Mouse (Mus musculus) ES-E14 (cell line): ENCODE results near the gene Doxl2. TPM values are rescaled to one million over a fixed set of nuclear protein-coding genes. Genes with fewer than 3 reads are reported as not detected.

Experiments used
- DNase-seq: peaks from one replicate; pipeline ENCODE4 v3.0.0-alpha.2; 2013; ENCODE audit warnings: low read depth, low spot score
- H3K27ac ChIP-seq: 2 replicates; pipeline ENCODE4 v1.5.1; 2012; ENCODE audit warnings: low read depth, mild to moderate bottlenecking, low read length, moderate library complexity, mixed read lengths; ENCODE audit not compliant: poor library complexity, insufficient read depth, severe bottlenecking
- H3K36me3 ChIP-seq: 2 replicates; pipeline ENCODE4 v1.6.1; 2012; ENCODE audit warnings: mild to moderate bottlenecking, low read length, moderate library complexity, mixed read lengths; ENCODE audit not compliant: control insufficient read depth, poor library complexity, insufficient read depth, severe bottlenecking
- H3K4me1 ChIP-seq, 2 experiments: fragments of 150-350 bp in 1 of 2; sonication (generic) in 1 of 2; 2 replicates each; pipeline ENCODE4 v1.6.1; 2012; ENCODE audit warnings: low read length in 2 of 2, mild to moderate bottlenecking in 1 of 2, mixed read lengths in 1 of 2; ENCODE audit not compliant: control insufficient read depth in 2 of 2, insufficient read depth in 2 of 2, poor library complexity in 1 of 2
- H3K4me3 ChIP-seq, 2 experiments: fragments of 150-350 bp in 1 of 2; sonication (generic) in 1 of 2; 2 replicates each; pipeline ENCODE4 v1.5.1; 2012; ENCODE audit warnings: low read length in 2 of 2, low read depth in 1 of 2, mild to moderate bottlenecking in 1 of 2, mixed read lengths in 1 of 2; ENCODE audit not compliant: insufficient read depth in 1 of 2, poor library complexity in 1 of 2, severe bottlenecking in 1 of 2
- H3K9ac ChIP-seq: 2 replicates; pipeline ENCODE4 v1.6.1; 2012; ENCODE audit warnings: low read depth, mild to moderate bottlenecking, low read length, mixed read lengths; ENCODE audit not compliant: poor library complexity, insufficient read depth, severe bottlenecking
- H3K9me3 ChIP-seq: fragments of 150-350 bp; sonication (generic); 2 replicates; pipeline ENCODE4 v1.6.1; 2012; ENCODE audit warnings: low read depth, mild to moderate bottlenecking, low read length; ENCODE audit not compliant: control insufficient read depth, insufficient read depth
- CHD2 ChIP-seq: IDR thresholded peaks from 2 replicates; pipeline ENCODE4 v1.6.1; 2014; ENCODE audit warnings: mild to moderate bottlenecking, low read depth, low read length, inconsistent platforms
- HCFC1 ChIP-seq: IDR thresholded peaks from 2 replicates; pipeline ENCODE4 v1.6.1; 2012; ENCODE audit warnings: low read length, inconsistent platforms, borderline replicate concordance; ENCODE audit not compliant: insufficient read depth
- MAFK ChIP-seq: IDR thresholded peaks from 2 replicates; pipeline ENCODE4 v1.6.1; 2014; ENCODE audit warnings: mild to moderate bottlenecking, low read depth, low read length, inconsistent platforms; ENCODE audit not compliant: insufficient read depth
- ZC3H11A ChIP-seq: IDR thresholded peaks from 2 replicates; pipeline ENCODE4 v1.6.1; 2012; ENCODE audit warnings: low read depth, mild to moderate bottlenecking, inconsistent platforms, low read length, borderline replicate concordance
- ZNF384 ChIP-seq: IDR thresholded peaks from 2 replicates; pipeline ENCODE4 v1.6.1; 2012; ENCODE audit warnings: low read depth, low read length, inconsistent platforms
- in situ Hi-C, 2 experiments: fragments of 600-800 bp; cut with MboI; formaldehyde crosslinking; loops; one replicate each; pipeline ENCODE4 v1.15.1; 2025; ENCODE audit warnings: low sequenced_read_pairs in 2 of 2, inconsistent platforms in 1 of 2; ENCODE audit not compliant: unreplicated experiment in 2 of 2
- total RNA-seq: library from RNA; depleted of rRNA; stranded (reverse); fragments of 300-350 nt; gene quantifications from 2 replicates; pipeline ENCODE4 v1.2.3, GENCODE M21; 2012

Doxl2 gene
- total RNA-seq, 1 experiment, result 0.13 TPM

DNA sequence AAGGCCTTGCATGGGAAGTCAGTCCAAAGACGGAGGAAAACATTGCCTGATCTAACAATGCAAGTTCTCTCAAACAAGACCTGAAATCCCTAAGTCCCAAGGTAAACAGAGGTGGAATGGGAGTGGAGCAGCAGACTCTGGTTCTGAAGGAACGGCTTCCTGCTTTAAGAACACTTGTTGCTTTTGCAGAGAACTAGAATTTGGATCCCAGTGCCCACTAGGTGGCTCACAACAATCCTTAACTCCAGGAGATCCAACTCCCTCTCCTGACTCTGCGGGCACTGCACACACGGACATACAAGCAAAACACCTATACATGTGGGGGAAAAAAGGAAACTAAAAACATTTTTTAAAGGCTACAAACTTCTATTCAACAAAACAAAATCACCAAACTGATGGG, 28.6 kb downstream of the Doxl2 start:
- Histone ChIP-seq H3K9ac (no peak overlapping the region), H3K4me1 (peaks cover 0 to under 1% of the 10 kb centered on the region in 2 experiments; a peak in 1 of 4 replicates), H3K27ac (no peak overlapping the region), H3K36me3 (no peaks in the 10 kb centered on the region), H3K4me3 (no peak overlapping the region), H3K9me3 (no peaks in the 10 kb centered on the region)
- TF ChIP-seq CHD2, result no peak
- DNase-seq, result no peak
- in situ Hi-C loops, result no loop called here

GRCm38 (mm10) chr6:49007981-49008380, 33.2 kb downstream of the Doxl2 start:
- Histone ChIP-seq H3K27ac (no peak overlapping the region), H3K9ac (no peak overlapping the region), H3K36me3 (no peaks in the 10 kb centered on the region), H3K4me3 (peak overlapping the region; percentile 26 to 71; a peak in 3 of 4 replicates), H3K4me1 (peaks cover 0 to 6% of the 10 kb centered on the region in 2 experiments; a peak in 1 of 4 replicates), H3K9me3 (no peaks in the 10 kb centered on the region)
- in situ Hi-C loops, result no loop called here
- DNase-seq, result peak; percentile 79
- TF ChIP-seq HCFC1 (no peak), ZC3H11A (0 out of 2 replicates have a peak, but pooled peaks have one; percentile 40)

DNA sequence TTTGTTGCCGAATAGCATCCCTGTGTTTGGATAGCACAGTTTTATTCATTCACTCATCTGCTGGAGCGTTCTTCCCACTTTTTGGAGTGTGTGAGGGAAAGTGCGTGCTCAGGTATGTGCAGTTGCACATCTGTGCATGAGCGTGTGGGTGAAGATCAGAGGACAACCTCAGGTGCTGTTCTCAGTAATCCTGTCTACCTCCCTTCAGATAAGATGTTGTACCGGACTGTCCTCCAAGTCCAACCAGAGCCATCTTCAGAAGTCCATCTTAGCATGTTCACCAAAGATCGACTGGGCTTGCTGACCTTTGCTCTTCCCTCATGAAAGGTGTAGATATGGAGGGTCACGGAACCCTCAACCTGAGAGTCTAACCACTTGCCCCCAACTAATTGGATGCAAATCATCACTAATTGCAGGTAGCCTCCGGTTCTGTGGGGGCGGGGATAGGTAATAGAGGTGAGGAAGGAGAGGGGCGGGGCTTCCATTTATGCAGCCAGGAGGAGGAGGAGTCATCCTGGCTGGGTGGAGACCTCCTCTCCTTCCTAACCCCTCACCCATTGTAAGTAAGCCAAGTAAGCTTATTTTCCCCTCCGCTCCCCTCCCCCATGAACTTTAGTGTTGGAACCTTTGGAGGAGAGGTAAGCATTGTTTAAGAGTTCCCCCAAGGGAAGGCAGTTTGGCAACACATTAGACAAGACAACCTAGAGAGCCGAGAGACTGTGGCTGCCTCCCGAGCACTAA, 33.8 kb downstream of the Doxl2 start:
- Histone ChIP-seq H3K4me1 (peaks cover 0 to 6% of the 10 kb centered on the region in 2 experiments; a peak in 1 of 4 replicates), H3K36me3 (no peaks in the 10 kb centered on the region), H3K4me3 (peak overlapping the region; percentile 26 to 71), H3K27ac (no peak overlapping the region; the same call in 1 of the 2 replicates), H3K9me3 (no peaks in the 10 kb centered on the region), H3K9ac (no peak overlapping the region)
- TF ChIP-seq CHD2 (no peak), ZC3H11A (no peak), ZNF384 (no peak), MAFK (no peak), HCFC1 (no peak)
- peak; percentile 63 for DNase-seq
- in situ Hi-C loops, result no loop called here

GRCm38 (mm10) chr6:49009161-49009555, 34.4 kb downstream of the Doxl2 start:
- DNase-seq, result no peak
- H3K4me3 ChIP-seq, result peak overlapping the region; percentile 26 to 71; a peak in 2 of 4 replicates
- H3K27ac ChIP-seq, result no peak overlapping the region; the same call in 1 of the 2 replicates
- peaks cover 0 to 6% of the 10 kb centered on the region in 2 experiments; a peak in 1 of 4 replicates for H3K4me1 ChIP-seq
- no peaks in the 10 kb centered on the region for H3K9me3 ChIP-seq
- in situ Hi-C loops, result no loop called here
- H3K36me3 ChIP-seq, result no peaks in the 10 kb centered on the region
- no peak for TF ChIP-seq ZNF384
- no peak for TF ChIP-seq HCFC1
- TF ChIP-seq MAFK, result no peak
- TF ChIP-seq ZC3H11A, result no peak
- no peak for TF ChIP-seq CHD2
- H3K9ac ChIP-seq, result no peak overlapping the region

DNA sequence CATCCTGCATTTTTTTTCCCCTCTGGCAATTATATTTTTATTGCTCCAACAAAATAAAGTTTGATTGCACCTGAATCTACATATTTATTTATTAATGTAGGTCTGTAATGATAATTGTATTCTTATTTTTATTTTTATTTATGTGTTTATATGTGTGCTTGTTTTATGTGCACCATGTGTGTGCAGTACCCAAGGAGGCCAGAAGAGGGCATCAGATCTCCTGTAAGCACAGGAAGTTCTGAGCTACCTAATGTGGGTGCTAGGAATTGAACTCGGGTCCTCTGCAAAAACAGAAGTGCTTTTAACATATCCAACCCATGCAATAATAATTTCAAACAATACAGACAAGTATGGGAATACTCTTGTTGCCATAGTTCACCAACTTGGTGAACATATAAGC, 34.9 kb downstream of the Doxl2 start:
- H3K27ac ChIP-seq, result no peak overlapping the region
- TF ChIP-seq CHD2 (no peak), ZNF384 (no peak), ZC3H11A (no peak)
- H3K9ac ChIP-seq, result no peak overlapping the region
- no peaks in the 10 kb centered on the region for H3K36me3 ChIP-seq
- H3K4me1 ChIP-seq, result peaks cover 0 to 6% of the 10 kb centered on the region in 2 experiments; a peak in 1 of 4 replicates
- in situ Hi-C loops, result no loop called here
- no peak for DNase-seq
- no peaks in the 10 kb centered on the region for H3K9me3 ChIP-seq
- H3K4me3 ChIP-seq, result no peak overlapping the region
